Mouse (Mus musculus): ENCODE data around the gene Phc3. TPM values are rescaled to one million over a fixed set of nuclear protein-coding genes. Genes with fewer than 3 reads are reported as not detected.

The Phc3 gene
- 10 to 100 TPM; 39.2 to 39.3 TPM for total RNA-seq (2021)

- DNase-seq, result peak; percentile 97
- intact Hi-C loops (cut with DNase I), result no loop called here
Measured at GRCm38 (mm10) chr3:30969104-30969581, at the start of gene Phc3. Gene Phc3, minus strand, starts transcription at chr3:30969415.

- DNase-seq, result no peak
- intact Hi-C loops (cut with DNase I), result no loop called here
Measured at GRCm38 (mm10) chr3:31017652-31018051, 48.4 kb upstream of the Phc3 start.

GRCm38 (mm10) chr3:31016594-31017196 is 47.5 kb upstream of the Phc3 start:
- DNase-seq, result peak; percentile 9
- intact Hi-C loops (cut with DNase I), result no loop called here

GRCm38 (mm10) chr3:31015682-31016443 is 46.6 kb upstream of the Phc3 start:
- DNase-seq, result peak; percentile 6
- intact Hi-C loops (cut with DNase I), result no loop called here

GRCm38 (mm10) chr3:31014374-31014773 is 45.2 kb upstream of the Phc3 start:
- no peak for DNase-seq
- intact Hi-C loops (cut with DNase I), result no loop called here

- DNase-seq, result no peak
- intact Hi-C loops (cut with DNase I), result no loop called here
Measured at GRCm38 (mm10) chr3:31004320-31005209, 35.4 kb upstream of the Phc3 start.

GRCm38 (mm10) chr3:31001048-31001676 is 31.9 kb upstream of the Phc3 start:
- no peak for DNase-seq
- intact Hi-C loops (cut with DNase I), result no loop called here

GRCm38 (mm10) chr3:31000018-31000407 is 30.8 kb upstream of the Phc3 start:
- intact Hi-C loops (cut with DNase I), result no loop called here
- DNase-seq, result no peak

- intact Hi-C loops (cut with DNase I), result no loop called here
- no peak for DNase-seq
Measured at GRCm38 (mm10) chr3:30999401-31000017, 30.3 kb upstream of the Phc3 start.

- intact Hi-C loops (cut with DNase I), result no loop called here
- no peak for DNase-seq
Measured at GRCm38 (mm10) chr3:30996688-30997014, 27.4 kb upstream of the Phc3 start.

- no peak for DNase-seq
- intact Hi-C loops (cut with DNase I), result no loop called here
Measured at GRCm38 (mm10) chr3:30995899-30996687, 26.9 kb upstream of the Phc3 start.

- intact Hi-C loops (cut with DNase I), result no loop called here
- peak; percentile 95 for DNase-seq
Measured at GRCm38 (mm10) chr3:30995283-30995898, 26.2 kb upstream of the Phc3 start, which contains the start of gene Prkci. Gene Prkci, plus strand, starts transcription at chr3:30995747.

GRCm38 (mm10) chr3:30994859-30995258 is 25.6 kb upstream of the Phc3 start:
- DNase-seq, result no peak
- intact Hi-C loops (cut with DNase I), result no loop called here

- intact Hi-C loops (cut with DNase I), result no loop called here
- DNase-seq, result no peak
Measured at GRCm38 (mm10) chr3:30993066-30993573, 23.9 kb upstream of the Phc3 start.

GRCm38 (mm10) chr3:30992161-30992560 is 22.9 kb upstream of the Phc3 start:
- no peak for DNase-seq
- intact Hi-C loops (cut with DNase I), result no loop called here

GRCm38 (mm10) chr3:30987396-30988318 is 18.4 kb upstream of the Phc3 start:
- no peak for DNase-seq
- intact Hi-C loops (cut with DNase I), result no loop called here

GRCm38 (mm10) chr3:30982924-30983536 is 13.8 kb upstream of the Phc3 start:
- no peak for DNase-seq

More at GRCm38 (mm10) chr3:30982924-30983536, 13.8 kb upstream of the Phc3 start:
- intact Hi-C loops (cut with DNase I), result no loop called here
